Mouse (Mus musculus) CD8-positive naive resting alpha-beta T cell, adult 2 months (primary cell): ENCODE measurements around the gene Il15ra.

Experiments used
- DNase-seq, 2 experiments: peaks; one replicate each; pipeline ENCODE4 v3.0.0; 2022; ENCODE audit warnings: low read depth in 2 of 2, low spot score in 2 of 2

The Il15ra gene

DNA sequence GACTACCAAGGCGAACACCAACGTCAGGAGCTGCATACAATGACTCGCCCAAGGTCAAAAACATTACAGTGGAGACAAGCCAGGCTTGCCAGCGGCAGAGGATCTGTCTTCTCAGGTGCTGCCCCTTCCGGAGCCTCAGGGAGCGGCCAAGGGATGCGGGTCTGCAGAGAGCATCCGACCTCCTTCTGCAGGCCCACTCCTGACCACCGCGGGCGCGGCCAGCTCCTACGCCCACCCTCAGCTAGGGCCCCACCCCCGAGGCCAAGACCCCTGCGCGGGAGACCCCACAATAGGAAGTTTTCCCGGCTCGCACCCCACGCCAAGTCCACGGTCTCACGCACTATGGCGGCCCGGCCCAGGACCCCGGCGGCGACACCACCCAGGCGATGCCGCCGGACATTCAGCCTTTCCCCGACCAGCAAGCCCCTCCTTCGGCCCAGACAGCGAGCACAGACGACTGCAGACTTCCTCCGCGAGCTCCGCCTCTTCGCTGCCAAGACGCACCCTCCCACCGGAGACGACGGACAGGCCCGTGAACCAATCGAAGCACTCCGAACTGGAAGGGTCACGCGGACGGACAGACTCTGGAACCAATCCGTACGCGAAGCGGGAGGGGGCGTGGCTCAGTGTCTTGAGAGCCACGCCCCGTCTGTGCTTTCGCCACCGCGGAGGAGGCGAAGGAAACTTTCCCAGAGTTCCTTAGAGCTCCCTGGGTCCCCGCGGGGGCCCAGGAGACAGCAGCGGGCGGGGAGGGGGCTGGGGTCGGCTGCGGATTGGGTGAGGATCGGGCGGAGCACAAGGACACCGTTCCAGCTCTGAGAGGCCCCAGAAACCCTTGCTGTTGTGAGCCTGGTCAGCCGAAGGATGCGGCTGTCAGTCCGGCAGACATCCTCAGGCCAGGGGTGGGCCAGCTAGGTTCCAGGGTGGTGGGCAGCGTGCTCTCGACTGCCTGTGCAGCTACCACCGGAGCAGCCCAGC, 72.3 kb downstream of the Il15ra start, which contains the start of the genes Fbh1 and Ankrd16:
TSS of gene Fbh1 (minus strand) at position 492 of the 978 bp plus-strand sequence.
TSS of gene Ankrd16 (plus strand) at position 786 of the 978 bp plus-strand sequence.
- DNase-seq: peak; percentile 98

DNA sequence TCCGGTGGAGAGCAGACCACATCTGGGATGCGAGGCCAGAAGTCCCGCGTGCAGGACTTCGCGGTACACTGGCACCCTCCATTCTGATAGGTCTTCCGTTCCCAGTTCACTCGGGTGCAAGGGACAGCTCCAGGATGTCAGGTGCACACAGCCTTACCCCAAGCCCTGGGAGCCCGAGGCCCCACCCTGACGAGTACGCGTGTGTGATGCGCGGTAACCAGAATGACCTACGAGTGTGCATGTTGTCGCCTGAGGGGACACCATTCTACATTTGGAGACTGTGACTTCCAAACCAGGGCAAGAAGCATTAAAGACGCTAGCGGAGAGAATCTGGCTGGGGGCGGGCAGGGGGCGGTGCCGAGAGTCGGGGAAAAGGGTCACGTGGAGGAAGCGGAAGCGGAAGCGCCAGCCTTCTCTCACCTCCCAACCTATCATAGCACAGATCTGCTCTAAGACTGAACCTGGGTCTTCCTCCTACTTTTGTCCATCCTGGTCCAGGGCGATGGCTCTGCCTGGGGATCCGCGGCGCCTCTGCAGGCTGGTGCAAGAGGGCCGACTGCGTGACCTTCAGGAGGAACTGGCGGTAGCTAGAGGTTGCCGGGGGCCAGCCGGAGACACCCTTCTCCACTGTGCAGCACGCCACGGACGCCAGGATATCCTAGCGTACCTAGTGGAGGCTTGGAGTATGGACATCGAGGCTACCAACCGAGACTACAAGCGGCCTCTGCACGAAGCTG, 73.2 kb downstream of the Il15ra start:
- DNase-seq: peak; percentile 72 to 84
